Mouse (Mus musculus): ENCODE measurements around the gene Yipf3. TPM values are rescaled to one million over a fixed set of nuclear protein-coding genes. Genes with fewer than 3 reads are reported as not detected.

Gene Yipf3
- 74.0 TPM for polyA plus RNA-seq (2014; fragmentation: Illumina TruSeq; extraction: RNeasy Lipid Tissue Mini Kit (QIAGEN cat#74804); ENCODE audit: low read depth, low replicate concordance)

GRCm38 (mm10) chr17:46247512-46248188, at the start of gene Yipf3, which contains the start of gene Polr1c:
Gene Yipf3, plus strand, starts transcription at chr17:46248080.
Gene Polr1c, minus strand, starts transcription at chr17:46248054.

GRCm38 (mm10) chr17:46202421-46203071, 45.3 kb upstream of the Yipf3 start, which contains the start of the genes Polh and Xpo5:
Gene Polh, minus strand, starts transcription at chr17:46202645.
Gene Xpo5, plus strand, starts transcription at chr17:46202782.

GRCm38 (mm10) chr17:46253452-46254084, 5.7 kb downstream of the Yipf3 start, which contains the start of gene Lrrc73:
Gene Lrrc73, plus strand, starts transcription at chr17:46253531.

GRCm38 (mm10) chr17:46282483-46283123, 34.7 kb downstream of the Yipf3 start, which contains the start of gene Tjap1:
Gene Tjap1, minus strand, starts transcription at chr17:46283026.

GRCm38 (mm10) chr17:46297364-46298219, 49.7 kb downstream of the Yipf3 start, which contains the start of gene Dlk2:
Gene Dlk2, plus strand, starts transcription at chr17:46297421.

Other genes starting within 250 kb of the Yipf3 start
- gene Vegfa, start 215.7 kb upstream of the Yipf3 start, polyA plus RNA-seq (2014; fragmentation: Illumina TruSeq; extraction: RNeasy Lipid Tissue Mini Kit (QIAGEN cat#74804); ENCODE audit: low read depth, low replicate concordance) = 205 TPM
- gene Mrps18a, start 137.1 kb upstream of the Yipf3 start, polyA plus RNA-seq (2014; fragmentation: Illumina TruSeq; extraction: RNeasy Lipid Tissue Mini Kit (QIAGEN cat#74804); ENCODE audit: low read depth, low replicate concordance) = 58.4 TPM
- gene Rsph9, start 103.9 kb upstream of the Yipf3 start, polyA plus RNA-seq (2014; fragmentation: Illumina TruSeq; extraction: RNeasy Lipid Tissue Mini Kit (QIAGEN cat#74804); ENCODE audit: low read depth, low replicate concordance) = 9.6 TPM
- 16.1 TPM for gene Mad2l1bp, start 94.5 kb upstream of the Yipf3 start, polyA plus RNA-seq (2014; fragmentation: Illumina TruSeq; extraction: RNeasy Lipid Tissue Mini Kit (QIAGEN cat#74804); ENCODE audit: low read depth, low replicate concordance)
- gene Gtpbp2, start 87.0 kb upstream of the Yipf3 start, polyA plus RNA-seq (2014; fragmentation: Illumina TruSeq; extraction: RNeasy Lipid Tissue Mini Kit (QIAGEN cat#74804); ENCODE audit: low read depth, low replicate concordance) = 84.3 TPM
- gene Polh, start 45.4 kb upstream of the Yipf3 start, polyA plus RNA-seq (2014; fragmentation: Illumina TruSeq; extraction: RNeasy Lipid Tissue Mini Kit (QIAGEN cat#74804); ENCODE audit: low read depth, low replicate concordance) = 7.0 TPM
- 38.0 TPM for gene Xpo5, start 45.3 kb upstream of the Yipf3 start, polyA plus RNA-seq (2014; fragmentation: Illumina TruSeq; extraction: RNeasy Lipid Tissue Mini Kit (QIAGEN cat#74804); ENCODE audit: low read depth, low replicate concordance)
- gene Polr1c, start within 50 bp of the Yipf3 start, polyA plus RNA-seq (2014; fragmentation: Illumina TruSeq; extraction: RNeasy Lipid Tissue Mini Kit (QIAGEN cat#74804); ENCODE audit: low read depth, low replicate concordance) = 43.5 TPM
- 2.0 TPM for gene Lrrc73, start 5.5 kb downstream of the Yipf3 start, polyA plus RNA-seq (2014; fragmentation: Illumina TruSeq; extraction: RNeasy Lipid Tissue Mini Kit (QIAGEN cat#74804); ENCODE audit: low read depth, low replicate concordance)
- 23.2 TPM for gene Tjap1, start 34.9 kb downstream of the Yipf3 start, polyA plus RNA-seq (2014; fragmentation: Illumina TruSeq; extraction: RNeasy Lipid Tissue Mini Kit (QIAGEN cat#74804); ENCODE audit: low read depth, low replicate concordance)
- 2.8 TPM for gene Dlk2, start 49.3 kb downstream of the Yipf3 start, polyA plus RNA-seq (2014; fragmentation: Illumina TruSeq; extraction: RNeasy Lipid Tissue Mini Kit (QIAGEN cat#74804); ENCODE audit: low read depth, low replicate concordance)
- 6.6 TPM for gene Abcc10, start 80.3 kb downstream of the Yipf3 start, polyA plus RNA-seq (2014; fragmentation: Illumina TruSeq; extraction: RNeasy Lipid Tissue Mini Kit (QIAGEN cat#74804); ENCODE audit: low read depth, low replicate concordance)
- 18.1 TPM for gene Zfp318, start 135.7 kb downstream of the Yipf3 start, polyA plus RNA-seq (2014; fragmentation: Illumina TruSeq; extraction: RNeasy Lipid Tissue Mini Kit (QIAGEN cat#74804); ENCODE audit: low read depth, low replicate concordance)
- gene Crip3, start 180.8 kb downstream of the Yipf3 start, polyA plus RNA-seq (2014; fragmentation: Illumina TruSeq; extraction: RNeasy Lipid Tissue Mini Kit (QIAGEN cat#74804); ENCODE audit: low read depth, low replicate concordance) = 1.2 TPM
- gene Slc22a7, start 190.4 kb downstream of the Yipf3 start, polyA plus RNA-seq (2014; fragmentation: Illumina TruSeq; extraction: RNeasy Lipid Tissue Mini Kit (QIAGEN cat#74804); ENCODE audit: low read depth, low replicate concordance) = not detected
- gene Ttbk1, start 239.6 kb downstream of the Yipf3 start, polyA plus RNA-seq (2014; fragmentation: Illumina TruSeq; extraction: RNeasy Lipid Tissue Mini Kit (QIAGEN cat#74804); ENCODE audit: low read depth, low replicate concordance) = 2.0 TPM
- 4.1 TPM for gene Dnph1, start 248.6 kb downstream of the Yipf3 start, polyA plus RNA-seq (2014; fragmentation: Illumina TruSeq; extraction: RNeasy Lipid Tissue Mini Kit (QIAGEN cat#74804); ENCODE audit: low read depth, low replicate concordance)